Mouse (Mus musculus): ENCODE data around the gene Rsl24d1. TPM values are rescaled to one million over a fixed set of nuclear protein-coding genes. Genes with fewer than 3 reads are reported as not detected.

Rsl24d1 gene
- polyA plus RNA-seq, 1 experiment from 2014 or later, result 119 TPM

DNA sequence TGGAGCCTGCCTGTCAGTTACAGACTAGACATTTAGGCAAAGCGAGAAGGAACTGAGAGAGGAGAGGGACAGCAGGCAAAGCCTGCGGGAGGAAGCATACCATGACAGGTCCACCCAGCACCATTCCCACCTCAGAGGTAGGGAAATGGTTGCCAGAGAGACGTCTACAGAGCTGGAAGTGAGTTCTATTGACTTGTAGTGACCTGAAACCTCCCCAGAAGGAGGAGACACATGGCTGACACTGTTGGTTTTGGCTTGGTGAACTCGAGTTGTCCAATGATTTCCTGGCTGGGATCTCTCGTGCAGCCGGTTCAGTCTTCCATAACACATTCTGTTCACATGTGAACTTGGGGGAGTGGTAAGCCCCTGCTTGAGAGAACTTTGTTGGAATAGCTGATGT is 29.3 kb upstream of the Rsl24d1 start:
- Histone ChIP-seq H3K36me3 (no peaks in the 10 kb centered on the region), H3K9ac (no peak overlapping the region), H3K27me3 (no peaks in the 10 kb centered on the region), H3K9me3 (replicated peaks) (no peaks in the 10 kb centered on the region), H3K4me2 (no peak overlapping the region), H3K4me1 (no peaks in the 10 kb centered on the region), H3K27ac (0 out of 2 replicates have a peak overlapping the region, but pooled peaks have one; percentile 1), H3K4me3 (replicated peaks) (no peak overlapping the region)
- ATAC-seq (replicated peaks; ENCODE audit: low FRiP score), result no peak
- 53% methylated on average over 6 of the region's 6 CpGs for WGBS

DNA sequence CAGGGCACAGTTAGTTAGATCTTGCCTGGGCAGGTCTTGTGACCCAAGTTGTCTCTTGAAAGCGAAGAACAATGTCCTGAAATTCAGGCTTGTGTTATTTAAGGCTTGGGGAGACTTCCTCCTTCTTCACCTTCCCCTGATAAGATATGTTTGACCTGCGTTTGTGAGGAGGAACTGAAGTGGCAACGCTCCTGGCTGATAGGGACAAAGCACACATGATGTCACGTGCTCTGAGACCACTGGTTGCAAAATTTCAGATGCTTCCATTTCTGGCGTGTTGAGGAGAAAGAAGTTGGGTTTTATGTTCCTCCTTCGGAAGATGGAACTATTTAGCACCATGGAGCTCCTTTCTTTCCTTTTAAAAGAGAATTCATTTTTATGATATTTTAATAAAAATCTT is 27.4 kb upstream of the Rsl24d1 start:
- ATAC-seq (replicated peaks; ENCODE audit: low FRiP score), result no peak
- Histone ChIP-seq H3K4me3 (replicated peaks) (no peak overlapping the region), H3K36me3 (no peaks in the 10 kb centered on the region), H3K9me3 (replicated peaks) (no peaks in the 10 kb centered on the region), H3K27me3 (no peaks in the 10 kb centered on the region), H3K27ac (no peak overlapping the region), H3K4me1 (no peaks in the 10 kb centered on the region), H3K9ac (no peak overlapping the region), H3K4me2 (no peak overlapping the region)
- WGBS, result 85% methylated on average over 6 of the region's 6 CpGs

DNA sequence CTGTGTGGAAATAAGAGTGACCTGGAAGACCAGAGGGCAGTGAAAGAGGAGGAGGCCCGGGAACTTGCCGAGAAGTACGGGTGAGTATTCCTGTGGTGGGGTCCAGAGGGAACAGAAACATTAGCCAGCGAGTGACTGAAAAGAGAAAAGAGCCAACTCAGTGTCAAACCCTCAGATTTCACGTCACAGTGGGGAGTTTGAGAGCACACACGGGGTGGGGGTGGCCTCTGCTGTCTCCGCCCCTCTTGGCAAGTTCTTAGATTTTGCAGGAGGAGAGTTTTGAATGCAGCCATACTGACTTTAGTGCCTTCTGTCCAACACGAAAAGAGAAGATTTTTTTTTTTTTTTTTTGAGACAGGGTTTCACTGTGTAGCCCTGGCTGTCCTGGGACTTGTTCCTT is 26.1 kb upstream of the Rsl24d1 start:
- Histone ChIP-seq H3K4me2 (no peak overlapping the region), H3K9ac (no peak overlapping the region), H3K27me3 (no peaks in the 10 kb centered on the region), H3K4me1 (no peaks in the 10 kb centered on the region), H3K4me3 (replicated peaks) (no peak overlapping the region), H3K9me3 (replicated peaks) (no peaks in the 10 kb centered on the region), H3K36me3 (no peaks in the 10 kb centered on the region), H3K27ac (no peak overlapping the region)
- WGBS, result 54% methylated on average over 8 of the region's 8 CpGs
- ATAC-seq (replicated peaks; ENCODE audit: low FRiP score), result no peak

DNA sequence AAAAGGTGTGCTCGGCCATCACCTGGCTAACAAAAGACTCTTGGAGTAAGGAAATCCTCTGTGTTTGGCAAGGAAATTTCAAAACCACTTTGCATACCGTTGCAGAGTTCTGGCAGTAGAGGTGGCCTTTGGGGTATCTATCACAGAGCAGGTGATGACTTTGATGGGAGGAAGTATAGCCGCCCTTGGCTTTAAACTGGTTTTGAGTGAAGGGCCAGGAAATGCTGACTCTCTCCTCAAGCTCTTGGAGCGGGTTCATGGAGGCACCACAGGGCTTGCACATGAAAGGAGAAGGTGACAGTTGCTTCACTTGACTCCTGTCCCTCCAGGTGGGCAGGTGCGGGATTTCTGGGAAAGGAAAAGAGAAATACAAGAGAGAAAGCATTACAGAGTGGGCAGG is 25.6 kb upstream of the Rsl24d1 start:
- no peak overlapping the region for H3K27ac ChIP-seq
- H3K4me1 ChIP-seq, result no peaks in the 10 kb centered on the region
- 80% methylated on average over 5 of the region's 5 CpGs for WGBS
- no peaks in the 10 kb centered on the region for H3K36me3 ChIP-seq
- no peak for ATAC-seq (replicated peaks; ENCODE audit: low FRiP score)
- no peak overlapping the region for H3K9ac ChIP-seq
- no peaks in the 10 kb centered on the region for H3K9me3 ChIP-seq (replicated peaks)
- 0 out of 2 replicates have a peak, but pooled peaks cover under 1% of the 10 kb centered on the region for H3K27me3 ChIP-seq
- no peak overlapping the region for H3K4me2 ChIP-seq
- no peak overlapping the region for H3K4me3 ChIP-seq (replicated peaks)

DNA sequence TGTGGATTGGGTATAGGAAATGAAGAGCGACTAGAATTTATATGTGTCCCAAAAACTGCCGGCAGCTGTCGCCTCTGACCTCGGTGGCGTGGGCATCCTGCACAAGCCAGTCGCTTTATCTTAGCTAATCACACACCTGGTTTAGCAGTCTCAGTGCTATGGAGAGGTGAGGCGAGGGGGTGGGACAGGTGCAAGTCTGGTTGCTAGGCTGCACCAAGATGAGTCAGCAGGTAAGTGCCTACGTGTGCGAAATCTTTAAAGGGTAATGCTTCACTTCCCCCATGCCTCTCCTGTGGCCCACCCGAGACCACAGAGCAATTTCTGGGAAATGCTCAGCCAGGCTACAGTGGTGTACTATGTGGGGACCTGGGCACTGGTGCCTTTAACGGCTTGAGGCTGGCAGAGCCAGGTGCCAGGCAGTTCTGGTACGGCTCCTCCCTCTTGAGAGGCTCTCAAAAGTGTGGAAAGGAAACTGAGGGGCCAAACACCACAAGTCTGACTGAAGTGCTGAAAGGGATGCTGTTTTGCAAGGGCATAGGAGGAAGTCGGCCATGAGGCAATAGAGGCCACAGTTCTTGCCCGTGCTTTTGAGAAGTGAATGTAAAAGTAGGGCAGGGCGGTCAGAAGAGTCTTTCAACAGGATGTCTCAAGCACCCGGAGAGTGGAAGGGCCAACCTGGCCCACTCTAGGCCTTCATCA is 23.9 kb upstream of the Rsl24d1 start:
- H3K4me2 ChIP-seq, result no peak overlapping the region
- H3K27ac ChIP-seq, result no peak overlapping the region
- WGBS, result 70% methylated on average over 16 of the region's 16 CpGs
- peaks cover 6% of the 10 kb centered on the region; the same call in 1 of the 2 replicates for H3K27me3 ChIP-seq
- no peaks in the 10 kb centered on the region for H3K4me1 ChIP-seq
- H3K9me3 ChIP-seq (replicated peaks), result no peaks in the 10 kb centered on the region
- H3K36me3 ChIP-seq, result no peaks in the 10 kb centered on the region
- ATAC-seq (replicated peaks; ENCODE audit: low FRiP score), result no peak
- H3K4me3 ChIP-seq (replicated peaks), result no peak overlapping the region
- no peak overlapping the region for H3K9ac ChIP-seq

DNA sequence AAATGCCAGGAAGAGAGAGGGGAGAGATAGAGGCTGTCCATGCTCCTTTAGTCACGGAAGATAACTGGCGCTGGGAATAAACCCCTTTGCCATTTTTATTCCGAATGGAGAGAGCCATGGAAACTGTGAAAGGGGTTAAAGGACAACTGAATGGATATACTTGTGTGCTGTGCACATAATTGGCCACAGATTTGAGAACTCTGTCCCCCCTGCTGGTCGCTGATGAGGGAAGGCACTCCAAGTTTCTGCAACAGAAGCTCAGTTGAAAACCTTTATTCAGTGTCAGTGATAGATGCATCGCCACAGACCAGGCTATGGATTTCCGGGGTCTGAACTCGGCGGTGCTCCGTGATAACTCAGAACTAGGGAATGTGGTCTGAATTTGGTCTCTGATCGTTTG is 23.1 kb upstream of the Rsl24d1 start:
- H3K9me3 ChIP-seq (replicated peaks), result no peaks in the 10 kb centered on the region
- 83% methylated on average over 10 of the region's 10 CpGs for WGBS
- H3K27me3 ChIP-seq, result peaks cover 9% of the 10 kb centered on the region
- no peak overlapping the region for H3K9ac ChIP-seq
- no peaks in the 10 kb centered on the region for H3K4me1 ChIP-seq
- H3K27ac ChIP-seq, result no peak overlapping the region
- H3K4me3 ChIP-seq (replicated peaks), result no peak overlapping the region
- ATAC-seq (replicated peaks; ENCODE audit: low FRiP score), result no peak
- H3K36me3 ChIP-seq, result no peaks in the 10 kb centered on the region
- no peak overlapping the region for H3K4me2 ChIP-seq

DNA sequence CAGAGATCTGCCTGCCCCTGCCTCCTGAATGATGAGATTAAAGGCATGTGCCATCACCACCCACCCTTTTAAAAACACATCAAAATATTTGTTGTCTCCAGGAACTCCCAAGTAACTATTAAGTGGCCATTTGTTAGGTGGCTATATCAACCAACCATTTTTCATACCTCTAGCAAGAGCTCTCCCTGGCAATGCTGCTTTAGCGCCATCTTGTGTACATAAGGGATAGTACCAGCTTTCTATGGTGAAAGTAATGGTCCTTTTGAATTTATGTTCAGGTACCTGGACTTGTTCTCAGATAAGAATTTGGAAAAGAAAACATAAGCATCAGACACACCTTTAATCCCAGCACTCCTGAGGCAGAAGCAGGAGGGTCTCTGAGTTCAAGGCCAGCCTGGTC is 21.5 kb upstream of the Rsl24d1 start:
- 0% methylated on average over 1 of the region's 1 CpGs for WGBS
- H3K9me3 ChIP-seq (replicated peaks), result no peaks in the 10 kb centered on the region
- no peak overlapping the region for H3K27ac ChIP-seq
- ATAC-seq (replicated peaks; ENCODE audit: low FRiP score), result no peak
- H3K4me3 ChIP-seq (replicated peaks), result no peak overlapping the region
- no peak overlapping the region for H3K4me2 ChIP-seq
- no peaks in the 10 kb centered on the region for H3K36me3 ChIP-seq
- no peaks in the 10 kb centered on the region for H3K4me1 ChIP-seq
- peaks cover 14% of the 10 kb centered on the region for H3K27me3 ChIP-seq
- no peak overlapping the region for H3K9ac ChIP-seq

DNA sequence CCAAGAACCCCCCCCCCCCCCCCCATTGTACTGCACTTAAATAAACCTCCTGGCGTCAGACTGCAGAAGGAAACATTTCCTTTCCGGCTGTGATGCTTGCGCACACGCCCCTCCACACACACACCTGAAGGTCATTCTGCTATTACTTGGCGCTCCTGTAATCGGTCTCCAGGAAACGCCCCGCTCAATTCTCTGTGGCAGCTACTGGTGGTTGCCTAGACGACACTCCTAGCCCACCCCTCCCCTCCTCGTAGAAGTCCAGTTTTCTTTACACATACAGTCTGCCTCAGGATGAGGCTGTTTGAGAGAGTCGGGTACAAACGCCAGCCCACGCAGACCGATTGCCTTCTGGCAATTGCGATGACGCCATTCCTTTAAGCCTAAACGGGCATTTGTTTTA is 18.6 kb upstream of the Rsl24d1 start:
- Histone ChIP-seq H3K27me3 (peaks cover 18% of the 10 kb centered on the region), H3K4me2 (no peak overlapping the region), H3K9ac (no peak overlapping the region), H3K9me3 (replicated peaks) (no peaks in the 10 kb centered on the region), H3K27ac (no peak overlapping the region), H3K36me3 (no peaks in the 10 kb centered on the region), H3K4me1 (no peaks in the 10 kb centered on the region), H3K4me3 (replicated peaks) (no peak overlapping the region)
- WGBS, result 34% methylated on average over 17 of the region's 17 CpGs
- ATAC-seq (replicated peaks; ENCODE audit: low FRiP score), result 0 out of 2 replicates have a peak, but pooled peaks have one; percentile 25

DNA sequence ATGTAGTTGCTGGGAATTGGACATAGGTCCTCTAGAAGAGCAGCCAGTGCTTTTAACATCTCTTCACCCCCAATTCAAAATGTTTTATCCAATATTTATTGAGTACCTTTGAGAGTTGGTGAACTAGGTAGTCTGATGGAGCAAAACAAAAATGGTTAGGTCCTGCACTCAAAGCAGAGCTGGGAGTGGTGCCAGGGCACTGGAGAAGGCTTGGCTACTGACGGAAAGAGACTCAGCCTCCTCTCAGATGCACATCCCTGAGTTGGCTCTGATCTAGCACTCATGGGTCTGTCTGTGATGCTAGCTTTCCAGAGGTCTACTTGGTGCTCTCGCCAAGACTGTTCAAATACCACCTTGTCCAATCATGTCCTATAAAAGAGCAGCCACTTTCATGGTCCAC is 15.3 kb upstream of the Rsl24d1 start:
- no peak overlapping the region for H3K27ac ChIP-seq
- no peak for ATAC-seq (replicated peaks; ENCODE audit: low FRiP score)
- no peak overlapping the region for H3K4me2 ChIP-seq
- H3K9me3 ChIP-seq (replicated peaks), result no peaks in the 10 kb centered on the region
- H3K4me3 ChIP-seq (replicated peaks), result no peak overlapping the region
- H3K4me1 ChIP-seq, result no peaks in the 10 kb centered on the region
- H3K36me3 ChIP-seq, result no peaks in the 10 kb centered on the region
- no peak overlapping the region for H3K9ac ChIP-seq
- WGBS, result 79% methylated on average over 2 of the region's 2 CpGs
- H3K27me3 ChIP-seq, result peaks cover 27% of the 10 kb centered on the region

DNA sequence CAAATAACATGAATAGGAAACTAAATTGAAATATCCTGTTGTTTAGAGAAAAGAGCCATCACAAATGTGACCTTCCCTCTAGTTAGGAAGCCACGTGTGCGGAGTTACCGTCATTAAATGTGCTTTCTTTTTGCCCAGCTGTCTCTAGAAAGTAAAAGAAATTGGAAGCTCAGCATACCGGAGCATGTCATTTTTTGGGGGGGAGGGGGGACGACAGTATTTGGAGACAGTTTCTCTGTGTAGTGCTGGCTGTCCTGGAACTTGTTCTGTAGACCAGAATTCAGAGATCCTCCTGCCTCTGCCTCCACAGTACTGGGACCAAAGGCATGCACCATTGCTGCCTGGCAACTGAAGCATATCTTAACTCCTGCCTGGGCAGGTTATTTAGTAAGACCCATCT is 11.7 kb upstream of the Rsl24d1 start, which contains the start of gene Khdc3:
Gene Khdc3, plus strand, starts transcription at position 301 of the 400 bp plus-strand sequence.
- Histone ChIP-seq H3K4me2 (0 out of 2 replicates have a peak within 1 kb of the TSS, but pooled peaks have one; percentile 86), H3K9me3 (replicated peaks) (no peaks in the 10 kb centered on the region), H3K36me3 (no peaks in the 10 kb centered on the region), H3K27ac (no peak within 1 kb of the TSS), H3K27me3 (peaks cover 51% of the 10 kb centered on the region), H3K9ac (no peak within 1 kb of the TSS), H3K4me3 (replicated peaks) (no peak within 1 kb of the TSS), H3K4me1 (peaks cover 12% of the 10 kb centered on the region)
- ATAC-seq (replicated peaks; ENCODE audit: low FRiP score), result no peak
- WGBS, result 86% methylated on average over 5 of the region's 5 CpGs

DNA sequence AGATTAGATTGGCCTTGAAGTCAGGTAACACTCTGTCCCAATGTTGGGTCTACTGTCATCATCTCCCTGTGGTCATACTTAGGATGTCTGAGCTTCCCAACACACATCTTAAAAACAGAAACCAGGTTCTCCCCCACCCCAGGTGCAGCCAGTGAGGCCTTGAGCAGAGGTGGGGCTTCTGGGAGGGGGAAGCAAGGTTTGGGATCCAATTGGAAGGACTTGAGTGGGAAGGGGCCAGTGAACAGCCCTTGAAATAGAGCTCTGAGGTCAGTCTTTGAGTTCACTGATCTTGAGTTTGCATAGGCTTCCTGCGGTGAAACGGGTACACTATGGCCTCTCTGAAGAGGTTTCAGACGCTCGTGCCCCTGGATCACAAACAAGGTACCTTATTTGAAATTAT is 11.0 kb upstream of the Rsl24d1 start, which contains the start of gene Gm20509:
Gene Gm20509, plus strand, starts transcription at position 290 of the 400 bp plus-strand sequence.
- Histone ChIP-seq H3K4me1 (peaks cover 12% of the 10 kb centered on the region), H3K4me3 (replicated peaks) (peak within 1 kb of the TSS; percentile 47), H3K9ac (peak within 1 kb of the TSS; percentile 35), H3K9me3 (replicated peaks) (no peaks in the 10 kb centered on the region), H3K27ac (no peak within 1 kb of the TSS), H3K4me2 (peak within 1 kb of the TSS; percentile 86), H3K27me3 (peaks cover 55% of the 10 kb centered on the region), H3K36me3 (no peaks in the 10 kb centered on the region)
- 97% methylated on average over 4 of the region's 4 CpGs for WGBS
- ATAC-seq (replicated peaks; ENCODE audit: low FRiP score), result no peak

DNA sequence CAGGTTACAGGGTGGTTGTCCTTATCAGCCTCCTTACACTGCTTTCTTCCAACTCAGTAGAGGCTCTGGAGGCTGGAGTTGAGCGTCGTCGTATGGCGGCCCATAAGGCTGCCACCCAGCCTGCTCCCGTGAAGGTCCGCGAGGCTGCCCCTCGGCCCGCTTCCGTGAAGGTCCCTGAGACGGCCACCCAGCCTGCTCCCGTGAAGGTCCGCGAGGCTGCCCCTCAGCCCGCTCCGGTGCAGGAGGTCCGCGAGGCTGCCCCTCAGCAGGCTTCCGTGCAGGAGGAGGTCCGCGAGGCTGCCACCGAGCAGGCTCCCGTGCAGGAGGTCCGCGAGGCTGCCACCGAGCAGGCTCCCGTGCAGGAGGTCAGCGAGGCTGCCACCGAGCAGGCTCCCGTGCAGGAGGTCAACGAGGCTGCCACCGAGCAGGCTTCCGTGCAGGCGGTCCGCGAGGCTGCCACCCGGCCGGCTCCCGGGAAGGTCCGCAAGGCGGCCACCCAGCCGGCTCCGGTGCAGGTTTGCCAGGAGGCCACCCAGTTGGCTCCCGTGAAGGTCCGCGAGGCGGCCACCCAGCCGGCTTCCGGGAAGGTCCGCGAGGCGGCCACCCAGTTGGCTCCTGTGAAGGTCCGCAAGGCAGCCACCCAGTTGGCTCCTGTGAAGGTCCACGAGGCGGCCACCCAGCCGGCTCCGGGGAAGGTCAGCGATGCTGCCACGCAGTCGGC is 9.9 kb upstream of the Rsl24d1 start:
- Histone ChIP-seq H3K36me3 (no peaks in the 10 kb centered on the region), H3K4me3 (replicated peaks) (peak overlapping the region; percentile 47), H3K9ac (peak overlapping the region; percentile 35), H3K27ac (no peak overlapping the region), H3K4me1 (peaks cover 12% of the 10 kb centered on the region), H3K4me2 (peak overlapping the region; percentile 86), H3K27me3 (peaks cover 55% of the 10 kb centered on the region), H3K9me3 (replicated peaks) (no peaks in the 10 kb centered on the region)
- WGBS, result 5% methylated on average over 60 of the region's 60 CpGs
- peak; percentile 75 for ATAC-seq (replicated peaks; ENCODE audit: low FRiP score)

Data from kidney, embryonic 15.5 days (tissue).